Mouse (Mus musculus): ENCODE measurements around the gene Dhx8. TPM values are rescaled to one million over a fixed set of nuclear protein-coding genes. Genes with fewer than 3 reads are reported as not detected.
A peak's percentile ranks its signal among the peaks of the same experiment; 100 is the strongest.

The Dhx8 gene
- polyA plus RNA-seq, 1 experiment = 8.0 TPM

DNA sequence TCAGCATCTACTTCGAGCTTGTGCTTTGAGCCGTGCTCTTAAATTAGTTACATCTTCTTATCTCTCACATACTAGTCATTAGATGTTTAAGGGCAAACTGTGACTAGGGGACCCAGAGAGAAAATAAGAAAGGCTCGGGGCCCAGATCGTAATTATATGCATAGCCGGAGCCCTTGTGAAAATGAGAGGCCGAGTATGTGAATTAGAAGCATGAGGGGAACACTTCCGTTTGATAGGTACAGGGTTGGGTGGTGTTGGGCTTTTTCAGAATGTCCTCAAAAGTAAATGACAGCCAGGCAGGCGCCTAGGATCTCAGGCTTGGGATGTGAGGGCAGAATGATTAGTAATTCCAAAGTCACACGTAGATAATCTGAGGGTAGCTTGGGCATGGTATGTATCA is 877 bp downstream of the Dhx8 start:
- WGBS = 18% methylated on average over 9 of the region's 9 CpGs
- TF ChIP-seq CTCF (IDR thresholded peaks at IDR 0.05; ENCODE audit: extremely low read depth, insufficient read length, insufficient replicate concordance, low read depth, low read length) (no peak), POLR2A (IDR thresholded peaks at IDR 0.05; ENCODE audit: low read depth, low read length) (no peak)
- Histone ChIP-seq H3K4me3 (ENCODE audit: low read depth, low read length) (peak overlapping the region; percentile 27; the same call in 1 of the 2 replicates), H3K36me3 (ENCODE audit: control insufficient read depth, insufficient read depth, low read length) (peaks cover 32% of the 10 kb centered on the region), H3K27me3 (ENCODE audit: control insufficient read depth, insufficient read depth, low read length) (no peaks in the 10 kb centered on the region), H3K27ac (ENCODE audit: insufficient read depth, low read depth, low read length) (no peak overlapping the region), H3K4me1 (ENCODE audit: control insufficient read depth, insufficient read depth, insufficient read length, low read length) (peaks cover 3% of the 10 kb centered on the region; the same call in 1 of the 2 replicates)

DNA sequence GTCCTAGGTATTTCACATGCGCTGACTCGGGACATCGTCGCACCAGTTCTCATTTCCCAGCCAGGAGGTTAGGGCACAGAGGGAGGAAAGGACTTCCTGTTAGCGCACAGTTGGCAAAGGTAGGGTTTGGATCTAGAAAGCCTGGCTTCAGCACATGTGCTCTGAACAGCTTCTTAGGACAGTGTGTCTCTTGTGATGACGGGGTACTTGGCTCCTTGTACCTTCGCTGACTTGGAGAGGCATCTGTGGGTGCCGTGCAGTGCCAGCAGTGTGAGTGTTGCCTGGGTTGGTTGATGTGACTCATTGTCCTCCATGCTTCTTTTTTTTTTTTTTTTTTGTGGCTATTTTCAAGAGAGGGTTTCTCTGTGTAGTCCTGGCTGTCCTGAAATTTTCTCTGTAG is 23.9 kb downstream of the Dhx8 start:
- Histone ChIP-seq H3K4me1 (ENCODE audit: control insufficient read depth, insufficient read depth, insufficient read length, low read length) (no peaks in the 10 kb centered on the region), H3K36me3 (ENCODE audit: control insufficient read depth, insufficient read depth, low read length) (peaks cover 76% of the 10 kb centered on the region), H3K27me3 (ENCODE audit: control insufficient read depth, insufficient read depth, low read length) (no peaks in the 10 kb centered on the region), H3K4me3 (ENCODE audit: low read depth, low read length) (no peak overlapping the region), H3K27ac (ENCODE audit: insufficient read depth, low read depth, low read length) (no peak overlapping the region)
- 93% methylated on average over 8 of the region's 8 CpGs for WGBS
- no peak for TF ChIP-seq POLR2A (IDR thresholded peaks at IDR 0.05; ENCODE audit: low read depth, low read length)
- TF ChIP-seq CTCF (IDR thresholded peaks at IDR 0.05; ENCODE audit: extremely low read depth, insufficient read length, insufficient replicate concordance, low read depth, low read length) = no peak

- Histone ChIP-seq H3K27ac (ENCODE audit: insufficient read depth, low read depth, low read length) (no peak overlapping the region), H3K27me3 (ENCODE audit: control insufficient read depth, insufficient read depth, low read length) (no peaks in the 10 kb centered on the region), H3K4me1 (ENCODE audit: control insufficient read depth, insufficient read depth, insufficient read length, low read length) (no peaks in the 10 kb centered on the region), H3K36me3 (ENCODE audit: control insufficient read depth, insufficient read depth, low read length) (peaks cover 74% of the 10 kb centered on the region), H3K4me3 (ENCODE audit: low read depth, low read length) (no peak overlapping the region)
- TF ChIP-seq CTCF (IDR thresholded peaks at IDR 0.05; ENCODE audit: extremely low read depth, insufficient read length, insufficient replicate concordance, low read depth, low read length) = no peak
- no peak for TF ChIP-seq POLR2A (IDR thresholded peaks at IDR 0.05; ENCODE audit: low read depth, low read length)
- 88% methylated on average over 8 of the region's 8 CpGs for WGBS
Observed at GRCm38 (mm10) chr11:101757366-101757765, 24.6 kb downstream of the Dhx8 start.

GRCm38 (mm10) chr11:101758431-101758830 is 25.7 kb downstream of the Dhx8 start:
- WGBS = 89% methylated on average over 5 of the region's 5 CpGs
- TF ChIP-seq CTCF (IDR thresholded peaks at IDR 0.05; ENCODE audit: extremely low read depth, insufficient read length, insufficient replicate concordance, low read depth, low read length) (no peak), POLR2A (IDR thresholded peaks at IDR 0.05; ENCODE audit: low read depth, low read length) (no peak)
- no peak overlapping the region for H3K4me3 ChIP-seq (ENCODE audit: low read depth, low read length)
- peaks cover 67% of the 10 kb centered on the region for H3K36me3 ChIP-seq (ENCODE audit: control insufficient read depth, insufficient read depth, low read length)
- no peak overlapping the region for H3K27ac ChIP-seq (ENCODE audit: insufficient read depth, low read depth, low read length)
- H3K4me1 ChIP-seq (ENCODE audit: control insufficient read depth, insufficient read depth, insufficient read length, low read length) = no peaks in the 10 kb centered on the region
- no peaks in the 10 kb centered on the region for H3K27me3 ChIP-seq (ENCODE audit: control insufficient read depth, insufficient read depth, low read length)

- H3K36me3 ChIP-seq (ENCODE audit: control insufficient read depth, insufficient read depth, low read length) = peaks cover 66% of the 10 kb centered on the region
- TF ChIP-seq CTCF (IDR thresholded peaks at IDR 0.05; ENCODE audit: extremely low read depth, insufficient read length, insufficient replicate concordance, low read depth, low read length) (no peak), POLR2A (IDR thresholded peaks at IDR 0.05; ENCODE audit: low read depth, low read length) (no peak)
- whole genome bisulfite sequencing = 94% methylated on average over 3 of the region's 3 CpGs
Observed at GRCm38 (mm10) chr11:101759530-101759929, 26.8 kb downstream of the Dhx8 start.

DNA sequence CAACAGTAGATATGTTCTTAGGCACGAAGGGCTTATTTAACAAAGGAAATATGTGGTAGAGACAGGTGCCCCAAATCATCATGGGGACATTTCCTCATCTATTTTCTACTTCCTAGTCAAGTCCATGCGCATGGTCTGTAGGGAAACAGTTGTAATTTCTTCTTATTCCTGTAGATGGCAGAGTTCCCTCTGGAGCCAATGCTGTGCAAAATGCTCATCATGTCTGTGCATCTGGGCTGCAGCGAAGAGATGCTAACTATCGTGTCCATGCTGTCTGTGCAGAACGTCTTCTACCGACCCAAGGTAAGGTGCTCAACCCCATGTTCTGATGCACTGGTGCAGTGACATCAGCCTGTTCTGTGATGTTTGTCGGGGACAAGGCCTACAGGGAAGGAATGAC is 31.0 kb downstream of the Dhx8 start:
- no peak overlapping the region for H3K27ac ChIP-seq (ENCODE audit: insufficient read depth, low read depth, low read length)
- no peaks in the 10 kb centered on the region for H3K27me3 ChIP-seq (ENCODE audit: control insufficient read depth, insufficient read depth, low read length)
- peaks cover 74% of the 10 kb centered on the region for H3K36me3 ChIP-seq (ENCODE audit: control insufficient read depth, insufficient read depth, low read length)
- TF ChIP-seq POLR2A (IDR thresholded peaks at IDR 0.05; ENCODE audit: low read depth, low read length) (no peak), CTCF (IDR thresholded peaks at IDR 0.05; ENCODE audit: extremely low read depth, insufficient read length, insufficient replicate concordance, low read depth, low read length) (peak; percentile 65; the same call in 1 of the 2 replicates)
- 41% methylated on average over 7 of the region's 7 CpGs for WGBS
- H3K4me1 ChIP-seq (ENCODE audit: control insufficient read depth, insufficient read depth, insufficient read length, low read length) = no peaks in the 10 kb centered on the region
- no peak overlapping the region for H3K4me3 ChIP-seq (ENCODE audit: low read depth, low read length)

More at GRCm38 (mm10) chr11:101759530-101759929, 26.8 kb downstream of the Dhx8 start:
- Histone ChIP-seq H3K27me3 (ENCODE audit: control insufficient read depth, insufficient read depth, low read length) (no peaks in the 10 kb centered on the region), H3K4me3 (ENCODE audit: low read depth, low read length) (no peak overlapping the region), H3K4me1 (ENCODE audit: control insufficient read depth, insufficient read depth, insufficient read length, low read length) (no peaks in the 10 kb centered on the region), H3K27ac (ENCODE audit: insufficient read depth, low read depth, low read length) (no peak overlapping the region)

- no peaks in the 10 kb centered on the region for H3K27me3 ChIP-seq (ENCODE audit: control insufficient read depth, insufficient read depth, low read length)
- H3K4me3 ChIP-seq (ENCODE audit: low read depth, low read length) = no peak overlapping the region
- no peak overlapping the region for H3K27ac ChIP-seq (ENCODE audit: insufficient read depth, low read depth, low read length)
- WGBS = 96% methylated on average over 8 of the region's 8 CpGs
- no peaks in the 10 kb centered on the region for H3K4me1 ChIP-seq (ENCODE audit: control insufficient read depth, insufficient read depth, insufficient read length, low read length)
- TF ChIP-seq CTCF (IDR thresholded peaks at IDR 0.05; ENCODE audit: extremely low read depth, insufficient read length, insufficient replicate concordance, low read depth, low read length) (no peak), POLR2A (IDR thresholded peaks at IDR 0.05; ENCODE audit: low read depth, low read length) (no peak)
- H3K36me3 ChIP-seq (ENCODE audit: control insufficient read depth, insufficient read depth, low read length) = peaks cover 73% of the 10 kb centered on the region
Observed at GRCm38 (mm10) chr11:101764546-101764945, 31.8 kb downstream of the Dhx8 start.
